23 mouse cellular contexts compared by ENCODE assay signal in genomic region chr15:97048267-97048666, GRCm38 (mm10). TPM values are rescaled to one million over a fixed set of nuclear protein-coding genes. Genes with fewer than 3 reads are reported as not detected.
DNase-seq lines count a peak whose midpoint lies in the region; TF ChIP-seq lines count a peak whose summit lies in the region.
"Had no signal": no experiment of that assay in that cellular context is flagged by ENCODE, and none has a peak within 500 bp of the region (broad histone marks: within the 10 kb centered on the region; RNA-seq: fewer than 3 reads in every experiment).

No protein-coding gene starts in this region.

- peak overlapping the region; percentile 62; the same call in 1 of the 2 replicates for H3K27ac ChIP-seq in heart, embryonic 10.5 days
- peak overlapping the region; percentile 62 for H3K27ac ChIP-seq in liver, adult 2 months (replicated peaks; ENCODE audit: insufficient read depth, low read depth, low read length)
- H3K27ac ChIP-seq: embryonic facial prominence, embryonic 13.5 days; forebrain, embryonic 13.5 days; gastrocnemius, adult 2 months; hindbrain, embryonic 12.5 days had no signal

- no peak for TF ChIP-seq POLR2A in liver, adult 2 months (IDR thresholded peaks at IDR 0.05; ENCODE audit: extremely low read depth, insufficient read depth, low read length)

- no peak overlapping the region for H3K4me3 ChIP-seq in heart, embryonic 10.5 days
- no peak overlapping the region; the same call in 1 of the 2 replicates for H3K4me3 ChIP-seq in liver, adult 2 months (ENCODE audit: insufficient read depth, low read depth, low read length)
- H3K4me3 ChIP-seq: embryonic facial prominence, embryonic 13.5 days; forebrain, embryonic 13.5 days; gastrocnemius, adult 2 months; hindbrain, embryonic 12.5 days had no signal

- peaks cover 4% of the 10 kb centered on the region; the same call in 1 of the 2 replicates for H3K79me2 ChIP-seq in liver, adult 2 months (ENCODE audit: control insufficient read depth, insufficient read depth, low read length)

- no peaks in the 10 kb centered on the region for H3K9me3 ChIP-seq in heart, embryonic 10.5 days
- H3K9me3 ChIP-seq: embryonic facial prominence, embryonic 13.5 days; forebrain, embryonic 13.5 days; hindbrain, embryonic 12.5 days had no signal

- H3K4me1 ChIP-seq in heart, embryonic 10.5 days: peaks cover 47% of the 10 kb centered on the region
- peaks cover 23% of the 10 kb centered on the region for H3K4me1 ChIP-seq in liver, adult 2 months (ENCODE audit: control insufficient read depth, insufficient read depth, low read length)
- H3K4me1 ChIP-seq: forebrain, embryonic 13.5 days had no signal

- 70% methylated on average over 5 of the region's 5 CpGs for WGBS in heart, embryonic 10.5 days
- WGBS in liver, adult 2 months: 80% methylated on average over 5 of the region's 5 CpGs

- no peaks in the 10 kb centered on the region for H3K27me3 ChIP-seq in heart, embryonic 10.5 days (ENCODE audit: insufficient read depth, poor library complexity, severe bottlenecking)
- H3K27me3 ChIP-seq in liver, adult 2 months (ENCODE audit: control insufficient read depth, insufficient read depth, low read length): no peaks in the 10 kb centered on the region
- H3K27me3 ChIP-seq: CH12.LX; embryonic facial prominence, embryonic 13.5 days; forebrain, embryonic 13.5 days; hindbrain, embryonic 12.5 days had no signal

- DNase-seq in heart, embryonic 10.5 days (ENCODE audit: low spot score): no peak
- DNase-seq in heart, postnatal 14 days: no peak
- DNase-seq in liver, adult 2 months (ENCODE audit: extremely low read depth, low read depth, low spot score): peak; percentile 62
- DNase-seq in liver: no peak
- DNase-seq in R1 (ENCODE audit: low read depth, low spot score): peak; percentile 74
- DNase-seq in frontal cortex, postnatal 25 days (ENCODE audit: low spot score in 2 of 2): no peak
- DNase-seq in cerebellum, adult 9-10 months: no peak
- DNase-seq: adrenal gland, postnatal 14 days; cerebellum, adult 11-12 months; cerebellum, adult 9-11 months; cerebellum, postnatal 36 days; forebrain, postnatal 0 days; gastrocnemius, adult 2 months; gastrocnemius, postnatal 25 days; heart, postnatal 4 days had no signal

- no peak for TF ChIP-seq CTCF in liver, adult 2 months (IDR thresholded peaks at IDR 0.05; ENCODE audit: low read depth, low read length)

- no peaks in the 10 kb centered on the region for H3K36me3 ChIP-seq in heart, embryonic 10.5 days
- H3K36me3 ChIP-seq in liver, adult 2 months (ENCODE audit: control insufficient read depth, insufficient read depth, low read length): 0 out of 2 replicates have a peak, but pooled peaks cover 3% of the 10 kb centered on the region
- H3K36me3 ChIP-seq: embryonic facial prominence, embryonic 13.5 days; G1E; hindbrain, embryonic 12.5 days had no signal

- intact Hi-C loops in heart, postnatal 14 days (cut with DNase I): no loop called here

- peak overlapping the region; percentile 49 for H3K9ac ChIP-seq in liver, adult 2 months (ENCODE audit: low read depth, low read length)
- H3K9ac ChIP-seq: embryonic facial prominence, embryonic 13.5 days; forebrain, embryonic 13.5 days; forebrain, postnatal 0 days; hindbrain, embryonic 12.5 days had no signal

RNA-seq across cellular contexts. Expression of gene Slc38a4, which starts 7.5 kb away (rescaled TPM):
- 148 and 160 TPM in 2 replicates for polyA plus RNA-seq in heart, embryonic 10.5 days (2016; fragmentation: Nextera tagmentation; extraction: Ambion mirVana)
- 10 to 100 TPM; 19.7 to 30.1 TPM for total RNA-seq in heart, postnatal 14 days (2021)
- total RNA-seq in liver, adult 2 months (2014; rRNA removed): 1,197 and 1,621 TPM in 2 replicates
- 659 and 663 TPM in 2 replicates for polyA plus RNA-seq in liver, adult 2 months (2012; rRNA removed)
- total RNA-seq: granulocyte monocyte progenitor cell, adult 5-6 weeks had no signal
- polyA plus RNA-seq: activated CD4-positive, CD25-positive, alpha-beta regulatory T cell, adult 4 months; G1E; inflammation-experienced regulatory T-cells, adult 6 months had no signal

Comparison
In these comparisons a context has a peak if more than half of its experiments do, and no peak if none do; other contexts are left out.
1. DNase-seq: peak in liver, adult 2 months (single experiment) and R1 (single experiment); none in heart, embryonic 10.5 days (single experiment), heart, postnatal 14 days (0 of 2), liver (single experiment), frontal cortex, postnatal 25 days (0 of 2) and cerebellum, adult 9-10 months (single experiment).
2. RNA of gene Slc38a4, which starts 7.5 kb away (total RNA-seq): 1,197 to 1,621 TPM in liver, adult 2 months; 19.7 to 30.1 TPM in heart, postnatal 14 days; every median in the first group is over 10 times any median in the second.